Mouse (Mus musculus) kidney, postnatal 14 days (tissue): ENCODE results near the gene Upk3a.
"Not testable (repeated sequence)": the region's sequence is repeated elsewhere in the genome, so short reads cannot be mapped to it uniquely, and the experiment has no call there.

ENCODE experiments used
- DNase-seq: peaks from one replicate; pipeline ENCODE4 v3.0.0; 2022; ENCODE audit warnings: mixed read lengths

The Upk3a gene

DNA sequence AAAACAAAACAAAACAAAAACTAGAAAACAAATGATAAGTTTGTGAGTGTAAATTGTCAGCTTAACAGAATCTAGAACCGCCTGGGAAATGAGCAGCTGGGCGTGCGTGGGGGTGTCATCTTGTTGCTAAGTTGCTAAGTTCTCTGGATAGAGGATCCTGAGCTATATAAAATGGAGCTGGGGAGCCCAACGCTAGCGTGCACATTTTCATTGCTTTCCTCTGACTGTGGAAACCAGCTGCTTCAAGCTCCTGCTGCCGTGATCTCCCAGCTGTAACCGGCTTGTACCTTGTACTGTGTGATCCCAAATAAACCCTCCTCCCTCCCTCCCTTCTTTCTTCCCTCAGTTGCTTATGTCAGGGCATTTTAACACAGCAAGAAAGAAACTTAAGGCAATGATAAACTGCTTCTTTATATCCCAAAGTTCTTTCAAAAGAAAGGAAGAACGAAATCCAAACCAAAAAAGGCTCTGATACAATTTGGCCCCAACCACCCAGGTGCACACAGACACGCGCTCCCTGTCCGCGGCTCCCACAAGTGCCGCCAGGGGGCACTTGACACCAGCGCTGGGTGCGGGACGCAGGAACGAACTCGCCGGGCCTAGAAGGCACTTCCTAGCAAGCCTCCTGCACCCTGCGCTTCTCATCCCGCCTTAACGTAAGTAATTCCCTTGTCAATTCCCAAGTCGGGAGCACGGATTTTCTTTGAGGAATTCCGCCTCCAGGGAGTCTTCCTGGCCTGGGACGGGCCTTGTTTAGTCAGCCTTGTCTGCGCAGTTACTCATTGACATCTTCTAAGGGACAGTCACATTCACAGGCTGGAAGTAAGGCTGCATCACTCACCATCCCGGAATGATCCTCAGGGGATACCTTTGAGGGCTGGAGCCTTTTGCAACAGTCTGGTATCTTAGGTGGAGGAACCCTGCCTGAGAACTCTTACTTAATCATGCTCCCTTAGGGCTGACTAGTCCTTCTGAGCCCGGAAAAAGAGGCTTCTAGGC lies 15.7 kb upstream of the Upk3a start:
- peak; percentile 88 for DNase-seq

DNA sequence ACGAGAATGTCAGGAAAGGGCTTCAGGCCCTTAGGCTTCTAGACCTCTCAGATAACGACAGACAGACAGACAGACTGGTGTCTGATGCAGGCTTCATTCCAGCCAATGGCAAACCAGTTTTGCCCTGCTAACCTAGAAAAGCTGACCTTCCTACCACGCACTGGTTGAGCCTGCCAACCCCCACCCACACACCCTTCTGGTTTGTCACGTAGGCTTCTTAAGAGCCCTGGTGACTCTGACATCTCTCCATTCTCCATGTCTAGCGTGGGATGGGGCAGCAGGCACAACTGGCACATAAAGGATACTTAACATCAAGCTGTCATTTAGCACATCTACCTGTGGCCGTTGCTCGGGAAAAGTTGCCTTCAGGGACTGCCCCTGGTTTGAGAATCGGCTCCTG lies 7.3 kb upstream of the Upk3a start:
- no peak for DNase-seq

DNA sequence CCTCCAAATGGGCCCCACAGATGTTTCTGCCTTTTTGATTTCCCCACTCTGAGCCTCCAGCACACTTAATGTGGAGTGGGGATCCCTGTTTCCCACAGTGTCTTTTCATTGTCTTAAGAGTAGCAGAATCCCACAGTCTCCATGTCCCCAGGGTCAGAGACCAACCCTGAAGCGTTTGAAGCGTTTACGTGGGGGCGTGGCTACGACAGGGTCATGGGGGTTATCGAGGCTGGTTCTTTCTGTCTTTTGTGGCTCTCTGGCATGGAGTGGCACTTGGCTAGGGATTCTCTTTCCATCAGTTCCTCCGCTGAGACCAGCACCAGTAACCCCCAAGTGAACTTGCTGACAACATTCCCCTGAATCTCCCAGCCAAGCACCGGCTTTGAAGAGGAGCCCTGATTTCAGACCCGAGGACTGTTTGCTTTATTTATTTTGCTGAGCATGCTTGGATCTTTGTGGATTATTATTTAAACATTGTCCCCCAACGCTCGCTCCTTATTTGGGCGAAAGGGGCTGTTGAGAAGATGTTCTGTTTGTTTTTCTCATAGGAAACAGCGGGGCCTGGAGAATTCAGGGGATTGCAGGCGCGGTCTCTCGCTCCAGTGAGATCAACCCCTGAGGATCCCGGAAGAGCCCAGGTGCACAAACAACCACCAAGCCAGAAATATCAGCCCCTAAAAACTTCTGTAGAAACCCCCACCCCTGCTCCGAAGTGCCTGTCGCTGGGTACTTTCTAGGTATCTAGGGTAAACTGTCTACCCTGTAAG lies 4.9 kb upstream of the Upk3a start:
- peak; percentile 21 for DNase-seq

DNA sequence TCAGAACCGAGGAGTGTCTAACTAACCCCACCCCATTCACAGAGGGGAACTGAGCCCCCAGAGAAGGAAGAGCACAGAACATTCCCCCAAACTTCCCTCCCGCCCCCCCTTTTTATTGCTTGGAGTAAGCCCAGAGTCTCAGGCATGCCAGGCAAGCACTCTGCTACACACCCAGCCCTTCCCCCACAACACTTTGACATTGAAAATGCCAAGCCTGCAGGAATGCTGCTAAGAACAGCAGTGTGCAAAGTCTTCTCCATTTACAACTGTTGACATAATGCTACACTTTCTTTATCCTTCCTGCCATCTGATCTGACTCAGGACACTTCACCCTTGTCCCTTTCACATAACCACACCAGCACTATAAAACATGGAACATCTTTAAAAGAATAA lies 4.3 kb upstream of the Upk3a start:
- peak; percentile 68 for DNase-seq

DNA sequence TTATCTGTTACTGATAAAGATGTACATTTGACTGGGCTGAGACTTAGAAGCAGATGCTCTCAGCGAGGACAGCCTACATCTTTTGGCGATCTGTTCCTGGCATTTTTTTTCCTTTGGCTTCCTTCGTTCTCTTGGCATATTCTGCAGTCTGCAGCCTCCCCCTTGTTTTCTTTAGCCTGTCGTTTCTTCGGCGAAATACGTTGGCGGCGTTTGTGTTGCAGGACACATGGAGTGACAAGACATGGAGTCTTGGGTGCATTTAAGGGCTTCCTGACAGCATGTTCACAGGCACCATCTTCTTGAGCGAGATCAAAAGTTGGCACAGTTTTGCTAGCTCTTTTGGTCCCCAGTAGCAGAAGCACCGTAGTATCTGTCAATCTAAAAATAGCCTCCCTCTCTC lies 1.2 kb upstream of the Upk3a start:
- DNase-seq = no peak

DNA sequence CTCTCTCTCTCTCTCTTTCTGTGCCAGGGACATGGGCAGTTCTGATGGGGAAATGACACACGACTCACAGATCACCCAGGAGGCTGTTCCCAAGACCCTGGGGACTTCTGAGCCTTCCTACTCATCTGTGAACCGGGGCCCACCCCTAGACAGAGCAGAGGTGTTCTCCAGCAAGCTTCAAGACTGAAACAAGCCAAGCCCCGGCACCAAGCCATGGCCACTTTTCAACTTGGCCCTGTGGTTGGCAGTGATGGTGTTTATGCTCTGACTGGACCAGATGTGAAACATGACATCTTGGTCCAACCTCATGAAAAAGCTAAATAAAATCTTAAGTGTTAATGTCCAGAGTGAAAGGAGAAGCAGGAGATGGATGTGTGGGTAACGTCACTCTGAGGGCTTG lies 5.3 kb downstream of the Upk3a start:
- no peak for DNase-seq

DNA sequence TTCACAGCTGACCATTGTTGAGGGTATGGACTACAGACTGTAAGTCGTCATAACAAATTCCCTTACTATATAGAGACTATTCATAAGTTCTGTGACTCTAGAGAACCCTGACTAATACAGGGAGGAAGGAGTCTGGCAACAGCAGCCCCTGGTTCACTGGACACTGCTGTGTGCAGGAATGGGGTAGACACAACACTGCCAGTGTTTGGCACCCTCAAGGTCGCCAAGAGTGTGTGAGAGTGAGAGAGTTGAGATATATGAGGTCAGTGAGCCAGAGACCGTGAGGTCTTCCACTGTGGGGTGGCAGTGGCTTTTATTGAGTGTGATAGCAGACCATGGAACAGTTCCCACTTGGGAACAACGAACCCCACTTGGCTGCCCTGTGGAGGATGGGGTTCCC lies 9.3 kb downstream of the Upk3a start:
- no peak for DNase-seq

DNA sequence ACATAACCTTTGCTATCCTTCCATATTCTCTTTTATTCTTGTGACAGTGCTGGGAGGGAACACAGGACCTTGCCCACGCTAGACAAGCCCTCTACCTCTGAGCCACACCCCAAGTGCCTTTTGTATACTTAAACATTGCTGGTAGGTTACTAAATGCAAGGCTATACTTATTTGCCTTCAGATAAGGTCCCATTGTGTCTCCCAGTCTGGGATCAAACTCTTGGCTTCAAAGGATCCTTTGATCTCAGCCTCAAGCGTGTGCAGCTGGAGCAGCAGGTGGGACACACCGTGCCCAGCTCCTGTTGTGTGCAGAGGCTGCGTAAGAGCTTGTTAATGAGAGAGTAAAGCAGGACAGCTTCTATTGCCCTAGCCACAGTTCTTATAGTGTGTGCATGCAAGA lies 10.8 kb downstream of the Upk3a start:
- no peak for DNase-seq

DNA sequence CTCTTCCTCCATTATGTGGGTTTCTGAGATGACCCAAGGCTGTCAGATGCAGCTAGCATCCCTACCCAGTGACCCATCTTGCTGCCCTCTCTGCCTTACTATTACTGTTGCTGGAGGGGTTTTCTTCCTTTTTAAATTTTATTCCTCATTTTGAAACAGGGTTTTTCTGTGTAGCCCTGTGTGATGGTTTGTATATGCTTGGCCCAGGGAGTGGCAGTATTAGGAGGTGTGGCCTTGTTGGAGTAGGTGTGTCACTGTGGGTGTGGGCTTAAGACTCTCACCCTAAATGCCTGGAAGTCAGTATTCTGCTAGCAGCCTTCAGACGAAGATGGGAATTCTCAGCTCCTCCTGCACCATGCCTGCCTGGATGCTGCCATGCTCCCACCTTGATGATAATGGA lies 11.7 kb downstream of the Upk3a start, which contains the start of gene Fam118a:
Gene Fam118a (plus strand): TSS at position 301 of the 400 bp plus-strand sequence.
- not testable (repeated sequence) for DNase-seq

DNA sequence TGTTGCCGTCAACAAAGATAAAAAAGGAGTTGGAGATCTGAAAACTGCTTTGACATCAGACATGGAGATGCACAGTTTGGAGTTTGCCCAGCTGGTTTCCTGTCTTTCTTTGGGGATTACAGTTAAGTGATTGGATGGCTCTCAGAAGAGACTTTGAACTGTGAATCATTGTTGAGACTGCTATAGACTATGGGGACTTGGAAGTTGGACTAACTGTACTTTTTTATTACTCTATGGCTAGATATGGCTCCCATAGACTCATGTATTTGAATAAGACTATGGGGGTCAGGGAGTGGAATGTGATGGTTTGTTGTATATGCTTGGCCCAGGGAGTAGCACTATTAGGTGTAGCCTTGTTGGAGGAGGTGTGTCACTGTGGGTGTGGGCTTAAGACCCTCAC lies 13.7 kb downstream of the Upk3a start:
- DNase-seq = not testable (repeated sequence)

DNA sequence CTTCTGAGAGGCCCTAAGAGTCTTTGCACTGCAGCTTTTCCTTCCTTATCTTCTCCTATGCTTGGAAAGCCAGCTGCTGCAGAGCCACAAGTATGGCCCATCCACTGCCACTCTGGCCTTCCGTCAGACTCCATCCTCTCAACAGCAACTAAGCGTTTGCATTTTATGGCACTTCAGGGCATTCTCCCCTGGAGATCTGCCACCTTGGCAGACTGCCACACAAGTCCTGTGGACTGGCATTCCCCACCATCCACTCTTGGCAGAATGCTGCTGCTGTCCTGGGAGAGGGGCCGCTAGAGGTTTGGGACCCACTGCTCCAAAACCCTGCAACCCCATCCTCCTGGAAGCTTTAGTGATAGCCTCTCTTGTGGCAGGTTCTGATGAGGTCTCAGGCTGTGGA lies 14.9 kb downstream of the Upk3a start:
- DNase-seq = peak; percentile 67

DNA sequence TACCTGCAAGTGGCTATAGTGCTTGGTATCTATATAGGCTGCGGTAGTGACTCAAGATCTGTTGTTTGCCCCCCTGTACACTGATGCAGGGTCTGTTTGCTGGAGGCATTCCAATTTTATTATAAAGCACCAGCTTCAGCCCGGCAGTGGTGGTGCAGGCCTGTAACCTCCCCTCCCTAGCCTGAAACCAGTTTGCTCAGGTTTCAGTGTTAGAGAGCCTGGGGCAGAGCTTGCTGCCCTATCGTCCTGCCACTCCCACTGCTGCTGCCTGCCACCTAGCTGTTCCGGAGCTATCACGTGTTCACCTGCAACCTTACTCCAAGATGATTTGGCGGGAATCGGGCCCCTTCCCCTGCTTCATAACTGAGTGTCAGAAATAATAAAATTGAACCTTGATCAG lies 17.0 kb downstream of the Upk3a start:
- DNase-seq = peak; percentile 66

DNA sequence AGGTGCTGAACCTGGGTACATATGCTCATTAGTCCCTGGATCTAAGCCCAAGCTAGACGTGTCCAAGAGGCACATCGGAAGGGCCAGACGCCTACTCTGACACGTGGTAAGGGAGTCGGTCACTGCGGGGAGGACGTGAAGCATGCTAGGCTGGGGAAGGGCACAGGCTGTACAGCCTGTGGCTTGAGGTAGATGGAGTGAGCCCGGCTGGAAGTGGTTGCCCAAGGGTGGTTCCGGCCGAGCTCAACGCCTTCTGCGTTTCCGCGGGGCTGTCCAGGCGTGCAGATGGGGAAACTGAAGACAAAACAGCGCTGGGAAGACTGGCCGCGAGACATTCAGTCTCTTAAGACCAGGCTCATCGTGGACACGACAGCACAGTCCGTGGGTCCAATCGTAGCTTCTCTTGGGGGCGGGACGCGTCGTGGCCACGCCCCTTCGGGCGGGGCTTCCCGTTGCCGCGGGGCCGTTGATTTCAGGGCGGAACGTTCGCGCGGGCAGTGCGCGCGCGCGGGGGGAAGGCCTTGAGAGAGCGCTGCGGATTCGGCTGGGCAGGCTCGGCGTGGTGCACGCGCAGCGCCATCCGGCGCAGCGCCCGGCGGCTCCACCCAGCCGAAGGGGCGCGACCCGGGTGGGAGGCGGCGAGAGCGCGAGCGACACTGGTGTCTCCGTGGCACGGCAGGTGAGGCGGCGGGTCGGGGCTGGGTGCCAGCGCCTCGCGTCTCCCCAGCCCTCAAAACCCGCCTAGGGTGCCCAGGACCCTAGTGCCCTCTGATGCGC lies 19.8 kb downstream of the Upk3a start:
- peak; percentile 99 for DNase-seq

DNA sequence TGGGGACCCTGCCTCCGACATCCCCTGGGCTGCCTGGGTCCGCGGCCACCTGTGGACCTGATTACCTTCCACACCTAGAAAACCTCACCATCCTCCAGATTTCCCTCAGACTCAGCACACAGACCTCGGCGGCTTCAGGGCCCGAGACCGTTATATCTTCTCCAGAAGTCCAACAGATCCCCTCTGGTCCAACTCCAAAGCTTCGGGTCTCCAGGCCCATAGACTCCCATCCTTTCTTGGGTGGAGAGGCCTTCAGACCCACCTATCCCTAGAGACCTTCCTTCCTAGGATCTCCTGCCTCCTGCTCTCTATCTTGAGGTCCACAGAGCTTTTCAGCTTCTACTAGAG lies 20.4 kb downstream of the Upk3a start:
- DNase-seq = no peak

DNA sequence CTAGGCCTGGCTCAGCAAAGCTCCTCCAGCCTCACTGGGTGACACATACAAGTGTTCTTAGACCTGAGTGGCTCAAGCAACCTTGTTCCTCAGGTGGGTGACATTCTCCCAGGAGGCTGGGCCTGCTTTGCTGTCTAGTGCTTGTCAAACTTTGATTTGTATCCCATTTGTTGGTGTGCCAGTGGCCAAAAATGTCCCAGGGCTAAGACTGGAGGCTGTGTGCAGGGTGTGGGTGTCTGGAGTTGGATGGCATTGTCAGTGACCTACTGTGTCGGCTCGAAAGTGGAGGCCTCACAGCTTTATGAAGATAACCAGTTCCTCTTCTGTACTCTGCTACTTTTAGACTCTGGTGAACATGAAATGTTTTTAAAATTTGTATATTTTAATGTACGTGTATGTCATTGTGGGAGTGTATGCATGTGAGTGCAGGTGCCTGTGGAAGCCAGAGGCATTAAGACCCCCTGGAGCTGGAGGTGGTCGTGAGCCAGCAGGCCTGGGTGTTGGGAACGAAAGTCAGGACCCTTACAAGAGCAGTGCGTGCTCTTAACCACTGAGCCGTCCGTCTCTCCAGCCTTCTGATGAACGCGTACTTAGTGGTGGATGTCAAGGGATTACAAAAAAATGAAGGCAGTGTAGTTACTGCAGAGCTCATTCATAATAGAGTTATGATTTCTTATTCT lies 24.7 kb downstream of the Upk3a start:
- no peak for DNase-seq

DNA sequence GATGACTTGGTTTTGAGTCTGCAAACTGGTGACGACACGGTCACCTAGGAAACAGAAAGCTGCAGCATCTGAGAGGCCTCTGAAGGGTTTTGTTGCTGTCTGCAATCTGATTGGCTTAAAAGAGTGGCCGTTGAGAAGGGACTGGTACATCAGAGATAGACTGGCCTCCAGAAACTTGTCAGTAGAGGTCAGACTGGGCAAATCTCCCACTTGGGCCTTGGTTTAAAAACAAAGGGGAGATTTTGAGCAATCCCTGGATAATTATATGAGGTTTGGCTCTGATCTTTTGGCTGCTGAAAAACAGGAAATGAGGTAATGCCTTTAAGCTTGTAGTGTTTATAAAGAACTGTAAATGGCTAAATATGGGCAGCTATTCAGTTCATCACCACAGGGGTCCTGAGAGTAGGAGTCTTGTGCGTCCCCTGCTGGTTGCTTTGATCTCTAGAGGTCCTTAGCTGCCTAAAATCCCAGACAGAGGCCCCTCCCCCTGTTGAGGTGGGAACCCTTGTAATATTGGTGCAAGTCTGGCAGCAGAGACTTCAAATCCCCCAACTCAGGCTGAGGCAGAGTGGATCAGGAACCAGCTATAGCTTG lies 25.5 kb downstream of the Upk3a start:
- DNase-seq = peak; percentile 80

DNA sequence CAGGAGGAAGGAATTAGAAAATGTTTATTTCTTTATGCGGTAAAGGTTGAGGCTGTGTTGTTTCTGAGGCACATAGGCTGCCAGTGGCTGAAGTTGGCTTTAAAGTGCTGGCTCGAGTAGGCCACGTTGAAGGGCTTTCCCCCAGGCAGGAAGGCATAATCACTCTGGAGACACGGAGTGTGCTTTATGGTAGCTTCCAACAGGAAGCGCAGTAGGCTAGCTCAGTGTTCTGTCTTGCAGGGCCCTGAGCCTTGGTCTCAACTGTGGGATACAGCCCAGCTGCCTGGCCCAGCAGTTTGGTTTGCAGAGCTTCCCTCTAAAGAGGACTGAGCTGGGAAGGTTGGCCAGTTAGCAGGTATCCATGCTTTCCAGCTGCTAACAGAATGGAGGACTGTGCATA lies 26.2 kb downstream of the Upk3a start:
- no peak for DNase-seq

DNA sequence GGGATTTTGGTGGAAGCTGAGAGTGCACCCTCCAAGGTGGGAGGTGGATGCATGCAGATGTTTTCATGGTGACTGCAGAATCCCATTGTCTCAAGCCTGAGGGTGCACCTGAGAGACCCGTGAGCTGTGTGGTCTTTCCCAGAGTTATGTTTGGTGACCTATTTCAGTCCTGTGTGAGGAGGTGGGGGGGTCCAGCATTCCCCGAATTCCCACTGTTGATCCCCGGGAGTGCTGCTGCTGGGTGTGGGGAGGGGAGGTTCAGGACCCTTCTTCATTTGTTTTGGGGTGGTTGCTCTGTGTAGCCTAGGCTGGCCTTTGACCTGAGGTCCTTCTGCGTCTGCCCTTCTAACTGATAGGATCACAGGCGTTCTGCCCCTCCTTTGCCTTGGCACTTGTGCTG lies 26.8 kb downstream of the Upk3a start:
- no peak for DNase-seq

DNA sequence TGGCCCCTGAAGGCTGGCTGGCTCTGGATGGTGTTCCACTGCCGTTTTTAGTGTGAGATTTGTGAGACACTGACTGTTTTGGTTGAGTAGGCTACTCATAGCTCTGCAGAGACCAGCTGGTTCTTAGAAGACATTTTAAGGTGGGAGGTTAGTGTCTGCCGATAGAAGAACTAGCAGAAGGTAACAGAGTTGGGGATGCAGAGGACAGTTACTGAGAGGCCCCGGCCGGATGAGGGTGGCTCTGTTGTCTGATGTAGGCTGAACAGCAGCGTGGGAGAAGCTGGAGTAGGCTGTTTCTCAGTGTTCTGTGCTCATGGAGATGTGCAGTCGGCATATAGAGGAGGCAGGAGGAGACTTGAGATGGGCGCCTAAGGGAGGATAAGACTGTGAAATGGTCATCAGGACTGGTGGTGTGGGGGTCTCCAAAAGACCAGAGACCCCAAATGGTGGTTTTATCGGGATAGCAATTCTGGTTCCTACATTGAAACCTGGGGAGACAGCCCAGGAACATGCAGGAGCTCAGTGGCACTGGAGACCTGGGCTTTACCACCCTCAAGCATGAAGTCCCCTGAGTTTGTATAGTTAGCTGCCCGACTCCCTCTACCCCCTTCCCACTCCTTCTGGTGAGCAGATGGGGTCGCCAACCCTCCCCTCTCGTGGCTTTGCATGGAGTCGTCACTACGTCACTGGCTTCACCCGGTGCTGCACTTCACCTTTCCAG lies 29.4 kb downstream of the Upk3a start:
- DNase-seq = no peak

DNA sequence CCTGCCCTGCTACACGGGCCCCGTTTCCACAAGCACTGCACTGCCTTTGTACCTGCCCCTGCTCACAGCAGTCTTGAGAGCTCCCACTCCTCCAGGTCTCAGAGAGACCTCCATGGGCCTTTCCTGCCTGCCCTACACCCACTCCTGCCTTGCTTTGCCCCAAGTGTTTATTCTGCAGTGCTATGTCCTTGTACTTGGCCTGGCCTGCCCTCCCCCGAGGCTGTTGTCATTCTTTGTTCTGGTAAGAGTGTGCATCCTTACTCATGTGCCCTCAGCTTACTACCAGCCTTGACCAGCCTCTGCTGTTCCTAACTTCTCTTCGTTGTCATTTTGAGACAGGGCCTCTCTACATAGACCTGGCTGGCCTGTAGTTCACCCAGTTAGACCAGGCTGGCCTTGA lies 30.9 kb downstream of the Upk3a start:
- no peak for DNase-seq

DNA sequence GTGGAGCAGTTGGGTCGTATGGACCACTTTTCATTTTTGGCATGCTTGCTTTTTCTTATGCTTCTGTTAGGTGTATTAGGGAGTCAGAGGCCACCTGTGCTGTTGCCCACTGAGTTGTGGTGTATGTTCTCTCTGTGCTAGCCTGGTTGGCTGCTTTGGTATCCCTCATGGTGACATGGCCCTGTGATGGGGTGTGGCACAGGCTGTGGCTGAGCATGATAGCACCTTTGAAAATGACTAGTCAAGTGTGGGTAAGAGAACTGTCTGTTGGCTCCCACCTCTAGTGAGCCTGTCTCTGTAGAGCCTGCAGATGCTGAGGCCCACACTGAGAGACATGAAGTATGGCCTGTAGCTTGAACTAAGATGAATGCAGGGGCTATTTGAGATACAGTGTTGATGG lies 32.8 kb downstream of the Upk3a start:
- no peak for DNase-seq

DNA sequence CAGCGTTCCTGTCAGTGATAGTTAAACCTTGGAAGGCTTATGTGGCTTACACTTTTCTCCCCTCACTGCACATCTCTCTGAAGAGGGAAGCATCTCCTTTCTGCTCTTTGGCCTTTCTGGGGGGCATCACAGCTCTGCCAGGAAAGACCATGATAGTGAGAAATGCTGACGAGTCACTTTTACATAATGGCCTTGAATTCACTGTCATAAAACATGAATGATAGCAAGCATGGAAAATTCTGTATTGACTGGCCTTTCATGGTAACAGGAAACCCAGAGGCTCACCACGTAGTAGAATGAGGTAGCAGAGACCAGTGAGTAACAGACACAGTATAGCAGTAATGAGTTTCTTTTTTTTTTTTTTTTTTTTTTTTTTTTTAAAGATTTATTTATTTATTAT lies 37.2 kb downstream of the Upk3a start:
- DNase-seq = no peak
